Mouse (Mus musculus): ENCODE measurements around the gene Treml1. TPM values are rescaled to one million over a fixed set of nuclear protein-coding genes. Genes with fewer than 3 reads are reported as not detected.
"Not testable (repeated sequence)": the region's sequence is repeated elsewhere in the genome, so short reads cannot be mapped to it uniquely, and the experiment has no call there.

Gene Treml1
- polyA plus RNA-seq (2012; ENCODE audit: insufficient read depth, low replicate concordance): 538 and 669 TPM in 2 replicates

- H3K27me3 ChIP-seq (replicated peaks): no peaks in the 10 kb centered on the region
- TF ChIP-seq FLI1 (IDR thresholded peaks at IDR 0.05; ENCODE audit: low read length): no peak
- TF ChIP-seq GATA1 (IDR thresholded peaks at IDR 0.05; ENCODE audit: borderline replicate concordance, low read length): no peak
- H3K4me1 ChIP-seq: peaks cover 94% of the 10 kb centered on the region
- H3K9me3 ChIP-seq: no peaks in the 10 kb centered on the region
- peaks cover 52% of the 10 kb centered on the region for H3K36me3 ChIP-seq (replicated peaks; ENCODE audit: low read length)
- H3K4me3 ChIP-seq (replicated peaks): peak within 1 kb of the TSS; percentile 93
Measured at GRCm38 (mm10) chr17:48359616-48360015, at the start of gene Treml1. Gene Treml1 (plus strand): TSS chr17:48359916.

GRCm38 (mm10) chr17:48312124-48312523, 47.6 kb upstream of the Treml1 start:
- no peak overlapping the region for H3K4me3 ChIP-seq (replicated peaks)
- H3K9me3 ChIP-seq: no peaks in the 10 kb centered on the region
- no peak for TF ChIP-seq GATA1 (IDR thresholded peaks at IDR 0.05; ENCODE audit: borderline replicate concordance, low read length)
- TF ChIP-seq FLI1 (IDR thresholded peaks at IDR 0.05; ENCODE audit: low read length): no peak

GRCm38 (mm10) chr17:48315905-48316579, 43.7 kb upstream of the Treml1 start, which contains the start of gene B430306N03Rik:
Gene B430306N03Rik (plus strand): TSS chr17:48316141.
- peaks cover 10% of the 10 kb centered on the region for H3K36me3 ChIP-seq (replicated peaks; ENCODE audit: low read length)
- H3K4me3 ChIP-seq (replicated peaks); H3K27me3 ChIP-seq (replicated peaks); H3K9me3 ChIP-seq: not testable (repeated sequence)
- H3K4me1 ChIP-seq: peaks cover 61% of the 10 kb centered on the region

More at GRCm38 (mm10) chr17:48312124-48312523, 47.6 kb upstream of the Treml1 start:
- Histone ChIP-seq H3K36me3 (replicated peaks; ENCODE audit: low read length) (peaks cover 43% of the 10 kb centered on the region), H3K27me3 (replicated peaks) (no peaks in the 10 kb centered on the region), H3K4me1 (peaks cover 74% of the 10 kb centered on the region)

GRCm38 (mm10) chr17:48318686-48319085, 41.0 kb upstream of the Treml1 start:
- Histone ChIP-seq H3K9me3 (0 out of 2 replicates have a peak, but pooled peaks cover 3% of the 10 kb centered on the region), H3K4me3 (replicated peaks) (no peak overlapping the region), H3K27me3 (replicated peaks) (peaks cover 4% of the 10 kb centered on the region), H3K4me1 (peaks cover 62% of the 10 kb centered on the region), H3K36me3 (replicated peaks; ENCODE audit: low read length) (peaks cover 11% of the 10 kb centered on the region)
- TF ChIP-seq GATA1 (IDR thresholded peaks at IDR 0.05; ENCODE audit: borderline replicate concordance, low read length) (no peak), FLI1 (IDR thresholded peaks at IDR 0.05; ENCODE audit: low read length) (no peak)

- no peak for TF ChIP-seq GATA1 (IDR thresholded peaks at IDR 0.05; ENCODE audit: borderline replicate concordance, low read length)
- no peak for TF ChIP-seq FLI1 (IDR thresholded peaks at IDR 0.05; ENCODE audit: low read length)
- Histone ChIP-seq H3K27me3 (replicated peaks) (peaks cover 4% of the 10 kb centered on the region), H3K4me1 (peaks cover 81% of the 10 kb centered on the region), H3K36me3 (replicated peaks; ENCODE audit: low read length) (peaks cover 22% of the 10 kb centered on the region), H3K9me3 (0 out of 2 replicates have a peak, but pooled peaks cover 3% of the 10 kb centered on the region), H3K4me3 (replicated peaks) (no peak overlapping the region)
Measured at GRCm38 (mm10) chr17:48321279-48321678, 38.4 kb upstream of the Treml1 start.

GRCm38 (mm10) chr17:48323236-48323635, 36.5 kb upstream of the Treml1 start:
- TF ChIP-seq FLI1 (IDR thresholded peaks at IDR 0.05; ENCODE audit: low read length): no peak
- TF ChIP-seq GATA1 (IDR thresholded peaks at IDR 0.05; ENCODE audit: borderline replicate concordance, low read length): no peak

GRCm38 (mm10) chr17:48324258-48324657, 35.5 kb upstream of the Treml1 start:
- Histone ChIP-seq H3K9me3 (0 out of 2 replicates have a peak, but pooled peaks cover 3% of the 10 kb centered on the region), H3K4me3 (replicated peaks) (peak overlapping the region; percentile 31), H3K4me1 (peaks cover 71% of the 10 kb centered on the region), H3K27me3 (replicated peaks) (no peaks in the 10 kb centered on the region), H3K36me3 (replicated peaks; ENCODE audit: low read length) (peaks cover 22% of the 10 kb centered on the region)
- TF ChIP-seq GATA1 (IDR thresholded peaks at IDR 0.05; ENCODE audit: borderline replicate concordance, low read length) (no peak), FLI1 (IDR thresholded peaks at IDR 0.05; ENCODE audit: low read length) (no peak)

More at GRCm38 (mm10) chr17:48323236-48323635, 36.5 kb upstream of the Treml1 start:
- H3K36me3 ChIP-seq (replicated peaks; ENCODE audit: low read length): peaks cover 22% of the 10 kb centered on the region
- H3K4me3 ChIP-seq (replicated peaks): no peak overlapping the region
- no peaks in the 10 kb centered on the region for H3K27me3 ChIP-seq (replicated peaks)
- 0 out of 2 replicates have a peak, but pooled peaks cover 3% of the 10 kb centered on the region for H3K9me3 ChIP-seq
- peaks cover 76% of the 10 kb centered on the region for H3K4me1 ChIP-seq

- Histone ChIP-seq H3K9me3 (0 out of 2 replicates have a peak, but pooled peaks cover 3% of the 10 kb centered on the region), H3K4me1 (peaks cover 72% of the 10 kb centered on the region), H3K4me3 (replicated peaks) (peak overlapping the region; percentile 40), H3K36me3 (replicated peaks; ENCODE audit: low read length) (peaks cover 22% of the 10 kb centered on the region), H3K27me3 (replicated peaks) (no peaks in the 10 kb centered on the region)
- TF ChIP-seq GATA1 (IDR thresholded peaks at IDR 0.05; ENCODE audit: borderline replicate concordance, low read length) (no peak), FLI1 (IDR thresholded peaks at IDR 0.05; ENCODE audit: low read length) (no peak)
Measured at GRCm38 (mm10) chr17:48325093-48325492, 34.6 kb upstream of the Treml1 start.

GRCm38 (mm10) chr17:48325638-48326037, 34.1 kb upstream of the Treml1 start:
- Histone ChIP-seq H3K36me3 (replicated peaks; ENCODE audit: low read length) (peaks cover 20% of the 10 kb centered on the region), H3K4me3 (replicated peaks) (peak overlapping the region; percentile 78), H3K4me1 (peaks cover 72% of the 10 kb centered on the region), H3K9me3 (0 out of 2 replicates have a peak, but pooled peaks cover 3% of the 10 kb centered on the region), H3K27me3 (replicated peaks) (no peaks in the 10 kb centered on the region)
- TF ChIP-seq FLI1 (IDR thresholded peaks at IDR 0.05; ENCODE audit: low read length): no peak
- no peak for TF ChIP-seq GATA1 (IDR thresholded peaks at IDR 0.05; ENCODE audit: borderline replicate concordance, low read length)

- H3K9me3 ChIP-seq: 0 out of 2 replicates have a peak, but pooled peaks cover 3% of the 10 kb centered on the region
- H3K27me3 ChIP-seq (replicated peaks): no peaks in the 10 kb centered on the region
- H3K4me1 ChIP-seq: peaks cover 74% of the 10 kb centered on the region
- H3K36me3 ChIP-seq (replicated peaks; ENCODE audit: low read length): peaks cover 17% of the 10 kb centered on the region
- H3K4me3 ChIP-seq (replicated peaks): no peak overlapping the region
- TF ChIP-seq FLI1 (IDR thresholded peaks at IDR 0.05; ENCODE audit: low read length) (no peak), GATA1 (IDR thresholded peaks at IDR 0.05; ENCODE audit: borderline replicate concordance, low read length) (no peak)
Measured at GRCm38 (mm10) chr17:48326656-48327055, 33.1 kb upstream of the Treml1 start.
